Mouse (Mus musculus): ENCODE data around the gene St6galnac5.
A peak's percentile ranks its signal among the peaks of the same experiment; 100 is the strongest.

Gene St6galnac5

GRCm38 (mm10) chr3:152981988-152982387 lies at the start of gene St6galnac5:
Gene St6galnac5 (minus strand): TSS chr3:152982246.
- DNase-seq (ENCODE audit: low spot score): no peak

GRCm38 (mm10) chr3:153030756-153031155 lies 48.7 kb upstream of the St6galnac5 start:
- DNase-seq (ENCODE audit: low spot score): no peak

GRCm38 (mm10) chr3:153024016-153024415 lies 42.0 kb upstream of the St6galnac5 start:
- DNase-seq (ENCODE audit: low spot score): no peak

GRCm38 (mm10) chr3:153018051-153018450 lies 36.0 kb upstream of the St6galnac5 start:
- DNase-seq (ENCODE audit: low spot score): no peak

- no peak for DNase-seq (ENCODE audit: low spot score)
Measured at GRCm38 (mm10) chr3:153016355-153016754, 34.3 kb upstream of the St6galnac5 start.

- DNase-seq (ENCODE audit: low spot score): no peak
Measured at GRCm38 (mm10) chr3:153006893-153007292, 24.8 kb upstream of the St6galnac5 start.

GRCm38 (mm10) chr3:152998901-152999300 lies 16.9 kb upstream of the St6galnac5 start:
- no peak for DNase-seq (ENCODE audit: low spot score)

- no peak for DNase-seq (ENCODE audit: low spot score)
Measured at GRCm38 (mm10) chr3:152998106-152998505, 16.1 kb upstream of the St6galnac5 start.

- DNase-seq (ENCODE audit: low spot score): no peak
Measured at GRCm38 (mm10) chr3:152993608-152994007, 11.6 kb upstream of the St6galnac5 start.

- DNase-seq (ENCODE audit: low spot score): no peak
Measured at GRCm38 (mm10) chr3:152990787-152991186, 8.7 kb upstream of the St6galnac5 start.

GRCm38 (mm10) chr3:152980978-152981974 lies 770 bp downstream of the St6galnac5 start:
- DNase-seq (ENCODE audit: low spot score): no peak

- no peak for DNase-seq (ENCODE audit: low spot score)
Measured at GRCm38 (mm10) chr3:152980431-152980830, 1.6 kb downstream of the St6galnac5 start.

- DNase-seq (ENCODE audit: low spot score): no peak
Measured at GRCm38 (mm10) chr3:152979481-152980092, 2.5 kb downstream of the St6galnac5 start.

GRCm38 (mm10) chr3:152971373-152971772 lies 10.7 kb downstream of the St6galnac5 start:
- DNase-seq (ENCODE audit: low spot score): no peak

GRCm38 (mm10) chr3:152969774-152970347 lies 12.2 kb downstream of the St6galnac5 start:
- DNase-seq (ENCODE audit: low spot score): no peak

- no peak for DNase-seq (ENCODE audit: low spot score)
Measured at GRCm38 (mm10) chr3:152961855-152962376, 20.1 kb downstream of the St6galnac5 start.

GRCm38 (mm10) chr3:152958358-152959150 lies 23.5 kb downstream of the St6galnac5 start:
- peak; percentile 33 for DNase-seq (ENCODE audit: low spot score)

GRCm38 (mm10) chr3:152956771-152957170 lies 25.3 kb downstream of the St6galnac5 start:
- DNase-seq (ENCODE audit: low spot score): no peak

GRCm38 (mm10) chr3:152956038-152956437 lies 26.0 kb downstream of the St6galnac5 start:
- no peak for DNase-seq (ENCODE audit: low spot score)

GRCm38 (mm10) chr3:152951634-152952545 lies 30.2 kb downstream of the St6galnac5 start:
- DNase-seq (ENCODE audit: low spot score): no peak

All from urinary bladder, postnatal 25 days (tissue).